Mouse (Mus musculus) embryo, embryonic 10.5 days (tissue): ENCODE measurements around the gene Nek8.
A peak's percentile ranks its signal among the peaks of the same experiment; 100 is the strongest.

ENCODE experiments used
- DNase-seq: peaks from one replicate; pipeline ENCODE4 v3.0.0-alpha.2; 2015; ENCODE audit warnings: low spot score

The Nek8 gene

DNA sequence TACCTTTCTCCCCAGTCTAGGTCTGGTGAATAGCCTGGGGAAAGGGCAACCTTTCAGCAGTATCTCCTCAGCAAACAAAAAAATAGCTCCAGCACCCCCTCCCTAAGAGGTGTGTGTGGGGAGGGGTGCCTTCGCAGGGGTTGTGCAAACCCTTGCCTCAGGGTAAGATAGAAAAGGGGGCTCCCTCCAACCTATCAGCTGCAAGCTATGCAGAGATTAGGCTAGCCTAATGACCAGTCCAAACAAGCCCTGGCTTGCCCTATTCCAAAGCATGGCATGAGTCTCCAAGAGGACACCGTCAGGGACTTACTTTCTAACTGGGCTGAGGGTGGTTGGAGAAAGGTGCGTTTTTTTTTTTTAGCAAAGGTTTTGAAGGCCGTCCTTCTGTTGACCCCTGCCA lies 10.3 kb downstream of the Nek8 start:
- DNase-seq: peak; percentile 20

DNA sequence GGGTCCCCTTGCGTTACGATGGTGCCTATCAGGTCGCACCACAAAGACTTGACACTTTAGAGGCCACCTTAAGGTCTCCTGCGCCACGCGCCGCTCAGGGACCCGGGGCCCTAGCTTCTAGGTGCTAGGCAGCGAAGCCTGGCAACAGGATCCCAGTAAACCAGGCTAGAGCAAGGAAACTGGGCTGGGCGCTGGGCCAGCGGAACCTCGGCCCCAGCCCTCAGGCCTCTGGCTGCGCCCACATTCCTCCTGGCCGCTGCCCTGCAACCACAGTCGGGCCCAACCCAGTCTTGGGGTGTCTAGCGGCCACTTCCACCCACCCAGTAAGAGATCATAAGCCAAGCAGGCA lies 10.7 kb downstream of the Nek8 start:
- DNase-seq: no peak

DNA sequence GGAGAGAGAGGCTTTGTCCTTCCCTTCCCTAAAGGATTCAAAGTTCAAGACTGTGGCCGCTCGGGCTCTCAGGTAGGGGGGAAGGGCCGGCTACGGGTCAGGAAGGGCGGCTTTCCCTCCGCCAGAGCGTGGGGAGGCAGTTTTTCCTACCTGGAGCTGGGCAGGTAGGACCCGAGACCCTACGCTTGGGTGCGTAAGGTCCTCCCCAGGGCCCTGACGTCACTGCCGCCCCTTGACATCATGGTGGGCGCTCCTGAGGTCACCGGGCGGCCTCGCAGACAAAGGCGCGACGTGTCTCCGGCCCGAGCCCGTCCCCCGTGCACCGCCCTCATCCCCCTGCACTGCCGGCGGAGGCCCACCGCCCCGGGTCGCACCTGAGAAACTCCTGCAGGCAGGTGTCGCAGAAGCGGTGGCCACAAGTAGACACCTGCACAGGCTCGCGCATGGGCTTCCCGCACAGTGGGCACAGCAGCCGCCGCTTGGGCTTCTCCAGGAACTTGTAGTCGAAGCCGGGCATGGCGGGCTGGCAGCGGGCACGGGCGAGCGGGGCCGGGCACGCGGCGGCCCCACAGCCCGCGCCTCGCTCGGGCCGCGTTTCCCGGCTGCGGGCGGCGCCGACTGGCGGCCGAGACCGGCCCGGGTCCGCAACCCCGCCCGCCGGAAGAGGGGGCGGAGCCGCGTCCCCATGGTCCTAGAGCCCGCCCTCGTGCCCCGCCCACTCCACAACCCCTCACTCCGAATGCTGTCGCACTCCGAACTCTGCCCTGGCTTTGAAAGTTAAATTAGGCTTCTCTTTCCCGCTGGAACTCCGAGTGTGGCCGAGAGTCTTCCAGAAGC lies 11.3 kb downstream of the Nek8 start, which contains the start of gene Traf4:
Traf4 (minus strand) TSS at position 666 of the 837 bp plus-strand sequence.
- DNase-seq: peak; percentile 94

DNA sequence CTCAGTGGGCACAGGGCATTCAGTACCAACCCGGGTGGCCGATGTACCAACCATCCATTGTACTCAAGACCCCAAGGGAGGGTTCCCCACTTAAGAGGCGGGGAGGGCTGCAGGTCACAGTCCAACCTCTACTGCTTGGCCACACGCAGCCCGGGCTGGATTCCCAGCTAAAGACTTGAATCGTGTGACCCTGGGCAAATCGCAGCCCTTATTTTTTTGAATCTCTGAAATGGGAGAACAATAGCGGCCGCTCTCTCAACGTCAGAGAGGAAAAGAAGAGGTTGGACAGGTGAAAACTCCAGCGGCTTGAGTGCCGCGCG lies 11.9 kb downstream of the Nek8 start:
- peak; percentile 51 for DNase-seq

DNA sequence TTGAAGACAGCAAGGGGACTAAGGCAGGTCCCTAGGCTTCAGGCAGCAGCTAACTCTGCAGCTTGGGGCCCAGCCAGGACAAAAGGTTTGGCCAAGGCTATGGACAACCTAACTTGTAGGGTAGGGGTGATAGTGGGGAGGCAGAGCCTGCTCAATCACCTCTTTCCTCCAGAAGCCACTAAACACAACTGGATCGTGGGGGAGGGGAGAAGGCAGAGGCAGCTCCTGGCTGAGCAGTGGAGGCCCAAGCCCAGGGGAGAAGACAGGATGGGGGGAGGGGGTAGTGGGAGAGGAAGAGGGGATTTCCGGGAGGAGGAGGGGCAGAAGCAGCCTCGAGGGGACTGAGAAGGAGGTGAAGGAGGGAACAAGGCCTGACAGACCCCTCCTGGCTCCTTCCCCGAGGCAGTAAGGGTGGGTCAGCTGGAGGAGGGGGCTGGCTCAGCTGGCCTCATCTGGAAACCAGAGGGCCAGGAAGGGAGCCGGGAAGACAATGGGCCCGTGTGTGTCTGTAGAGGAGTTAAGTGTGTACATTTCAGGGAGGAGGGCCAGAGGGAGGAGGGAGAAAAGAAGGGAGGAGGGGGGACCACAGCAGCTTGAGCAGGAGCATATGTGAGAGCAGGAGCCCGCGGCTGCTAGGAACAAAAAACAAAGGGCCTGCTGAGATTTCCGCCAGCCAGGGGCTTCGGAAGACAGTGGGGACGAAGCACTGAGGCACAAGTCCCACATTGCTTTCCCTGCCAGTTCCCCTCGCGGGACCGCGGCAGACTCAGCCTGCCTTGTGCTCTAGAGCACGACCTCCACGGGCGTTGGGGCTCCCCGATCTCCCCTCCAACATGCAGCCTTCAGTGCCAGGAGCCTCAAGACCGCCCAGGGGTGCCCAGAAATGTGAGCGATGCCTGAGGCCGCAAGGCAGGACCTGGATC lies 12.5 kb downstream of the Nek8 start:
- DNase-seq: peak; percentile 93

DNA sequence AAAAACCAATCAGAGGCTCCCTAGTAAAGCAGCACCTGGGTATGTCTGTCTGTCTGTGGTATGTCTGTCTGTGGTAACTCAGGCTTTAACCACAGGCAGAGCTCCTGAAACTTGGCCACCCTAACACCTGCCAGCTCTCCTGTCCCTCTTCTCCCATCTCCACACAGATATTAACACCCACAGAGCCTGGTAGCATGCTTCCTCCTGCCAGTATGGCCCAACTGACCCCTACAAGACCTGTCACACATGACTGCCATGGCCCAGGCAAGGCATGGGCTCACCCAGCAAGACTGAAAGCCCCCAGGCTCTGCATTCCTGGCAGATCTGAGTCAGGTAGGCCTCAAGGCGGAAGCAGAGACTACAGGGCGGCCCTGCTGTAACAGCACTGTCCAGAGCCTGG lies 13.4 kb downstream of the Nek8 start:
- no peak for DNase-seq

DNA sequence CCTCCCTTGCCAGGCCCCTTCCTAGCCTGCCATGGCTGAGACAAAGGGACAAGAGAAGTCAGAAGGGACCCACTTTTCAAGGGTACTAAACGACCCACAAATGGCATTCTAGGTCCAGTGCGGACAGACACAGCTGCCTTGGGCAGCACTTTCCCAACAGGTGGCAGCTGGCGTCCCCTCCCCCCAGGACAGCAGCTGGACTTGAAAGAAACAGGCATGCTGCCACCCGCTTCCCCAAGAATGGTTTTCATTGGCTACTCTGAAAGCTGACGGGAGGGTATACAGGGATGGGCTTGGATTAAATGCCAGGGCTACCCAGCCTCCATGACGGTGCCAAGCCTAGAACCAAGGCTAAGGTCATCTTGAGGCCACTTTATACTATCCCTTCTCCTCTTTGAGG lies 14.0 kb downstream of the Nek8 start:
- no peak for DNase-seq

DNA sequence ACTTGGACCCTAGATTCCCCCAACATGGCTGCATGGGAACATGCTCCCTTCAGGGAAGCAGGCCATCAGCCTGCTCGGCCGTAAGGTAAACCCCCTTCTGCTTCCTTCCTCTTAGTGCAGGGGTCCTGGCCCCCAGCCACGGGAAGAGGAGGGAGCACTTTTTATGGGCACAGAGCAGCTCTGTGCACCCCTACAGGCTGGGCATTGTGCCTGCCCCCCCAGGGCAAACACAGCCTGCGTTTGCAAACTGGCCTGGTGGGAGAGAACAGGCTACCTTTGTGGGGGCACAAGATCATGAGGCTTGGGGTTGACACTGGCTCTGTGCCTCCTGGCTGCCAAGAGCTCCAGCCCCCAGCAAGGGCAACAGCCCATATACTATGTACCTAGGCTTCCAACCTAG lies 14.5 kb downstream of the Nek8 start:
- DNase-seq: no peak

DNA sequence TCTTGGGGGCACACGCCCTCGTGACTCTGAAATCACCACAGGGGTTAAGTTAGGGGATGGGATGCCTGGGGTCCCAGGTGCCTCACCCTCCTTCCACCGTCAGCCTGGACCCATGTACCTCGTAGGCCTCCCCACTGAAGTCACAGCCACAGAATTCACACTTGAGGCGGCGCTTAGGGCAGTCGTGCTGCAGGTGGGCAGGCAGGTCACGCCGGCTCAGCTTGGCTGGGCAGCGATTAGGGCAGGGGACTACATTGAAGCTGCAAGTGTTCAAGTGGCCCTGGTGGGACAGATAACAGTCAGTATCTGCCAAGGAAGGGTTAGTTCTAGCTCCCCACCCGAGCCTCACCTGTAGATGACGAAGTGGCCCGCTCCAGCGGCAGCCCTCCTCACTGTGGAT lies 15.3 kb downstream of the Nek8 start:
- DNase-seq: no peak

DNA sequence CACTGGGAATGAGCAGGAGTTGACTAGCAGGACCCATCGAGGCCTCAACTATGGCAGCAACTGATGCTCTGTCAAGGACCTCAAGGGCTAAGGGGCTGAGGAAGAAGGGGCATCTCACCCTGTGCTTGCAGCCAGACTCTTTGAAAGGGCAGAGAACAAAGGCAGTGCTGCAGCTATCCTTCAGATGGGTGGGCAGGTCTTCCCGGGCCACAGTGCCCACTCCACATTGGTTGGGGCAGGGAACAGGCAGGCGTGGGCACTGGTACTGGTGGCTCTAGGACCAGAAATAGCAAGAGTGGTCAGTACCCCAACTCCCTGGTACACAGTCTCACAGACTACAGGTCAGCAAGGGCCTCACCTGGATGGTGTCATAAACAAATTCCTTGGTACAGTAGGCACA lies 15.8 kb downstream of the Nek8 start:
- no peak for DNase-seq

DNA sequence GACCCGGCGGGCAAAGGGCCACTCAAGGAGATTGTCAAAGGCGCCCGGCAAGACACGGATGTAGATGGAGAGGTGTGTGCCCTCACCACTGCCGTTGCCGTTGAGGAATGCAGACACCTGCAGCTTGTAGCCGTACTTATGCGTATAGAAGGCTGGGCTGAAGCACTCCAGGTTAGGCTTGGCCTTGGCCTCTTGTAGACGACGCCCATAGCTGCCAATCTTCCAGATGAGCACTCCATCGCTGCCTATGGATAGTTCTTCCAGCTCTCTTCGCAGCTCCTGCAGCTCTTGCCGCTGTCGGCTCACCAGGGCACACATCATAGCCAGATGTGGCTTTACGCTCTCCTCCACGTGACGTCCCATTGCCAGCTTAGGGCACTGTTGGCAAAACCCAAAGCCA lies 16.3 kb downstream of the Nek8 start:
- DNase-seq: no peak

DNA sequence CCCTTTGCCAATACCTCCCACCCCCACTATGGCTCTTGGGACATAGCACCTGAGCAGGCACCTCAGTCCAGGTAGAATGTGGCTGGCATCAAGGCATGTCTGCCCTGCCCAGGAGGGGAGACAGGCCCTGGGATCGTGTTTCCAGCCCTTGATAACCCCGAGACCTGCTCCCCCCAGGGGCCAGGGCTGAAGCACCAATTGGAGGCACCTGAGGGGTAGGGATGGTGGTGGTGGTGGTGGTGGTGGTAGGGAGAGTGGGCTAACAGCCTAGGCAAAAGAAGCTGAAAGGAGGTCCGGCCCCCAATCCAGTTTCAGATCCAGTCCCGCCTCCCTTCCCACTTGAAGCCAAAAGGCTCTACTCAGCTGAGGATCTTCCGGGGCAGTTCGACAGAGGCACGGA lies 16.9 kb downstream of the Nek8 start:
- no peak for DNase-seq

DNA sequence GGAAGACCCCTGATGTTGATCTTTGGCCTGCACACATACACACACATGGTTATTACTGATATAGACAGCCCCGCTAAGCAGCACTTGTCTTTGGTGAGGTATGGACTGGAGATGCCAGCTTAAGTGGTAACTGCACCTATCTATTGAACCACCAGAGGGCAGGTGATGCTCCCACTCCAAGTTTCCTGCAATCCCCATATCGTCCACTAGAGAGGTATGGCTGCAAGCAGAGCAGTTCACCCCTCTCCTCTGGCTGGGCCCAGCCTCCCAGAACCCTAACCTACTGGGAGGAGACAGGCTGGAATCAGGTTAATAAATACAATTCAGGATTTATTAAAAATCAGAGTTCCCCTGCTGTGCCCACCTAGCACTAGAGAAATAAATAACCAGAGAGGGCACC lies 17.4 kb downstream of the Nek8 start:
- DNase-seq: peak; percentile 91

DNA sequence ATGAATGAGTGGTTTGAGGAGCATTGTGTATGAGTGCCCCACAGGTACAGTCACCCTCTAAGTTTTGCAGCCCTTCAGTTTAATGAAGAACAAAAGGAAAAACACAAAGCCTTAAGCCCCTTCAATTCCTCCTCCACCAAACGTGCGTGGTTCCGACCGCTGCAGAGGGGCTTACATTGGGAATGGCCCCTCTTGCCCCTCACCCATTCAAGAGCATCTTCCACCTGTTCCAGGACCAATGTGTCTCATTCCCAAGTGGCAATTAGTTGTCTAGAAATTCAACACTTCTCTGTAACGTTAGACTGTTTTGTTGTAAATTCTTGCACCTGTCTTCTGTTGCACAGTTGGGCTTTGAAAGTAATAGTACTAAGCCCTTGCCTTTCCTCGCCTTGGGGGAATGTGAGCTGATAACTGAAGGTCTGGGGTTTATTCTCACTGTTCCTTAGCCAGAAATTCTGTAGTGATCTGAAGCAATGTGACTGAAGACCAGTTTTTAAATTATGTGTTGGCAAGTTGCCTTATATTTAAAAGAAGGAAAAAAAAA lies 20.2 kb downstream of the Nek8 start:
- no peak for DNase-seq

DNA sequence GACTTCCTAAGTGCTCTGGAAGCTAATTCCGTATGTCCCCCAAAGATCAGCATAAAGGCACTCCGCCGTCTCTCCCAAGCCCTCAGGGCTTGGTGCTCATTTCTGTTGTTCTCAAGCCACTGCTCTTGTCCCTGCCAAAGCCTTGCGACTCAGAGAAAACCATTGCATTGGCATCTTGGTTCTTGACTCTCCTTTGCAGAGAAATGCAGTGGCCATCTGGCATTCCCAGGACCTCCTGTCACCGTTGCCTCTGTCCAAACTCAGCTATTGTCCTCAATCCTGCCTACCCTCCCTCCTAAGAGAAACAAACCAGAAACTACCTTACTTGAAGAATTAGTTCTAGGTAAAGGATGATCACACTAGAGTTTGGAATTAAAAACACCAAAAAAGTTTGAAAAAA lies 20.8 kb downstream of the Nek8 start:
- DNase-seq: no peak

DNA sequence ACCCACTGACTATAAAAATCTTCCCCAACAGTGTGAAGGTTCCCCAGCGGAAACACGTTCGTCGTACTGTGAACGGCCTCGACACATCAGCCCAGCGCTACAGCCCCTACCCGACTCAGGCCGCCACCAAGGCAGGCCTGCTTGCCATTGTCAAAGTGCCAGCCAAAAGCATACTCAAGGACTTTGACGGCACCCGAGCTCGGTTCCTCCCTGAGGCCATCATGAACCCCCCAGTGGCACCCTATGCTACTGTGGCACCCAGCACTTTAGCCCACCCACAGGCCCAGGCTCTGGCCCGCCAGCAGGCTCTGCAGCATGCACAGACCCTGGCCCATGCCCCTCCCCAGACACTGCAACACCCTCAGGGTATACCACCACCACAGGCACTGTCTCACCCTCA lies 22.7 kb downstream of the Nek8 start:
- no peak for DNase-seq

DNA sequence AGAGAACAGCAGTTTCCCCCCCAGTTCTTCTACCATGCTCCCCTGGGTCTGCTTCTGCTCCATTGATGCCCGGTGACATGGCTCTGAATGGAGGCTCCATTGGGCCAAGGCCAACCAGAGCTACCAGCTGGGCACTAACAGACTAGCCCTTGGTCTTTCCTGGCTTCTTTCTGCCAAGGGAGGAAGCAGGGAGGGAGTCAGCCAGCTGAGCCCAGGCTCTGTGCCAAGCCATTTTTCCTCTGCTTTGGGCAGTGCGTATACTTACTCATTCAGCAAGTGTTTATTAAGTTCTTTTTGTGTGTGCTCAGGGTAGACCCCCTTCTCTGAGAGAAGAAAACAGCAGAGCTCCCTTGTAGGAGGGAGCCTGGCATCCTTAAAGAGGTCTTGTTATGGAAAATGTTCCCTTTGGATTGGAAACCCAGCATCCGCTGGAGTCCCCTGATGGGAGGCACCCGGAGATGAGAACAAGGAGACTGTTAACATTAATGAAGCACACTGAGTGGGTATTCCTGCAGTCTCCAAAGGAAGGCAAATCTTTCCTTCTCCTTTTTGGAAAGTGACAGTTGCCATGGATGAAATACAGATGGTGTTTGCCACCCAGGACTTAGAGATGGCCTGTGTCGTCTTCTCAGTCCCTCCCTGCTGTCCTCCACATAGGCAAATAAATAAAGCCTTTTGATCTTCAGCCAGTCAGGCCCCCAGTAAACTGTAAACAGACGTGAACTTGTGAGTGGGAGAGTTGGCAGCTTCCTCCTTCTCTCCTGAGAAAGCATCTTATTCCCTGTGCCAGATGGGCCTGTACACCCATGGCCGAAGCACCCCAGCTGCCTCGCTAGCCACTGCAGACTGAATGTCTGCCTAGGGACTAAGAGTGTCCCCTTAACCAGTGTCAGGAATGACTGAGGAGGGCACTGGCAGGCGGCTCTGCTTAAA lies 23.9 kb downstream of the Nek8 start:
- no peak for DNase-seq

DNA sequence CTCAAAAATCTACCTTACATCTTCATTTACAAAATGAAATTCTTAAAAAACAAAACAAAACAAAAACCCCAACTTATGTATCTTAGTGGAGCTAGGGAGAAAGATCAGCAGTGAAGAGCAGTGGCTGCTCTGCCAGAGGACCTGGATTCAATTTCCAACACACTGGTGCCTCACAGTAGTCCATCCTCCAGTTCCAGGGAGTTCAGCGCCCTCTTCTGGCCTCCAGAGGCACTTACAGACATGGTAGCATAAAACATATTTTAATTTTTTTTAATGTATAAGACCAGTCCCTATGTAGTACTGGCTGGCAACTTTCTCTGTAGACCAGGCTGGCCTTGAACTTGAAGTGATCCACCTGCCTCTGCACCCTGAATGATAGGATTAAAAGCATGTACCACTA lies 25.3 kb downstream of the Nek8 start:
- peak; percentile 64 for DNase-seq

DNA sequence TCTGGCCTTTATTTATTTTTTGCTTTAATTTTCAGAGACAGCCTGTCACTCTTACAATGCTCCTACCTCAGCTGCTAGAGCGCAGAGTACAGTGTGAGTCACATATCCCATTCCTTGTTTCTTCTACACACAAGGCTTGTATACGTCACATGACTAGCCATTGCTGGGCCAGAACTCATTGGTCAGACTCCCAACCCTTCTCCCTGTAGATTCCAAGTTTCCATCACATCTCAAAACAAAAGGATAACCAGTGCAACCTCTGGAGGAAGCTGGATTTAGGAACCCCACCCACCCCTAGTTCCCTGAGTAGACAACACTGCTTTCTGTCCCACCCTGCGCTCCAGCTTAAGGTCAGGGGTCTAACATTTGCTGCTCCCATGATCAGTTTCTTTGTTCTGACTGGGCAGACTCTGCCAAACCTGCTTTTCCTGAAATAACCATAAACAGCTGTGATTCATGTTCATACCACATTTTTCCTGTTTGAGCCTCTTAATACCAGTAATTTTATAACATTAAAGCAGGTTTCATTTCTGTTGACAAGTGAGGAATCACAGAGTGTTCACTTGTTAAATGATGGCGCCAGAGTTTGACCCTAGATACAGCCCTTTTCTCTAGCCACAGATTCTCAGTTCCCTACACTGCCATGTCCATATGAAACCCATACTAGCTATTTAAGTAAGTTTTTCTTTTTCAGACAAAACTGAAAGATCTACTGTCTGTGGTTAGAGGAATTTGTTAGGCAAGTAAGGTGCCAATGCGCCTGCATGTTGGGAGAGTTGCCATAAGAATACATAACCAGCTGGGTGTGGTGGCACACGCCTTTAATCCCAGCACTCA lies 29.6 kb downstream of the Nek8 start:
- DNase-seq: no peak

DNA sequence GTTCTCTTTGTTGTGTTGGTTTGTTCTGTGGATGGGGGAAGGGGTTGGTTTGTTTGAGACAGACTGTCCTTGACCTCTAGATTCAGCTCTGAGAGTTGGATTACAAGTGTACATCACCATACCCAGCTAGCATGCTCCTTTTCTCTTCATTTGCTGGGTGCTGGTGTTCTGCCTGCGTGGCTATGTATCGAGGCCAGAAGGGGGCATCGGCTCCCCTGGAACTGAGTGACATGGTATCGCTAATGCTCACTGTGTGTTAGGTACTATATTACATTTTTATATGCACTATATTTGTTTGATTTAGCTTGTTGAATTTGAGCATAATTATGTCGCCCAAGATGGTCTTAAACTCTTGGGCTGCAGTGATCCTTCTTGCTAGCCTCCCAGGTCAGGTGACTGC lies 30.3 kb downstream of the Nek8 start:
- no peak for DNase-seq

DNA sequence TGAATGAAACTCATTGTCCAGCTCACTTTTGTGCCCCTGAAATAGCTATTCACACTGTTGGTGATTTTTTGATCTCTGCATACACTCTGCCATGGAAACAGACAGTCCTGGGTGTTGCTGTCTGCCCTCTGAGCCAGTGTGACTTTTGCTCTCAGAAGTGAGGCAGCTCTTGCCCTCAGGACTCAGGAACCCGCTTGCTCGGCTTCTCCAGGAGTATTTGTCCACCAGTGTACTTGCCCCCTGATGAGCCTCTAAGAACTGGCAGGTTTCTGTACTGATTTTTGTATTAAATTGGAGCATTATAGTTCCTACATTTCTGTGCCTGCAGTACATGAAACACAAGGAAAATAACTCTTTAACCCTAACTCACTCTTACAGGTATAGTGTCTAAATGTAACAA lies 33.0 kb downstream of the Nek8 start:
- DNase-seq: no peak
